Mouse (Mus musculus): ENCODE measurements around the gene Pogz. TPM values are rescaled to one million over a fixed set of nuclear protein-coding genes. Genes with fewer than 3 reads are reported as not detected.
A peak's percentile ranks its signal among the peaks of the same experiment; 100 is the strongest.

Gene Pogz
- polyA plus RNA-seq, 1 experiment from 2014 or later: 21.5 TPM

DNA sequence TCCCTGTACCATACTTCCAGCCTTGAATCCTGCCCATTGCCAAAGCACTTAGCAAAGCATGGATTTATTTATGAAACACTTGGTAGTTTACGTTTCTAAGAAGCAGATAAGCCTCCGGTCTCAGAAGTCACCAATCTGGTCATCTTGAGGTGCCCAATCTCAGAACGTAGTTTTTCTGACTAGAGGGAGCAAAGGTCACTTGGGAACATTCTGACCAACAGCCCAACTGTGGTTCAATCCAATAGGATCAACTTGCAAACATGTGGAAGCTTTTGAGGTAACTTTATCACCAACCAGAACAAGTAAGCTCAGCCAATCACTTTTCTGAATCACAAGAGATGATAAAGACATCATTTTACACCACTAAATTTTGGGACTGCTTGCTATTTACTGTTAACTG, 2.0 kb upstream of the Pogz start:
- Histone ChIP-seq H3K36me3 (replicated peaks; ENCODE audit: control insufficient read depth, insufficient read depth, low read depth, low read length) (no peaks in the 10 kb centered on the region), H3K9me3 (replicated peaks; ENCODE audit: control insufficient read depth, low read length) (no peaks in the 10 kb centered on the region), H3K27me3 (ENCODE audit: control insufficient read depth, insufficient read depth, low read length) (no peaks in the 10 kb centered on the region), H3K4me3 (ENCODE audit: low read depth, low read length) (no peak overlapping the region), H3K27ac (replicated peaks; ENCODE audit: low read depth, low read length) (no peak overlapping the region), H3K4me2 (ENCODE audit: low read depth, low read length) (no peak overlapping the region), H3K4me1 (ENCODE audit: control insufficient read depth, insufficient read depth, low read length) (no peaks in the 10 kb centered on the region), H3K9ac (replicated peaks; ENCODE audit: low read length) (no peak overlapping the region)
- DNase-seq (ENCODE audit: low spot score) (no peak), ATAC-seq (replicated peaks; ENCODE audit: insufficient number of reproducible peaks, low FRiP score, low TSS enrichment, low read depth) (no peak)
- 75% methylated on average over 3 of the region's 3 CpGs for WGBS

DNA sequence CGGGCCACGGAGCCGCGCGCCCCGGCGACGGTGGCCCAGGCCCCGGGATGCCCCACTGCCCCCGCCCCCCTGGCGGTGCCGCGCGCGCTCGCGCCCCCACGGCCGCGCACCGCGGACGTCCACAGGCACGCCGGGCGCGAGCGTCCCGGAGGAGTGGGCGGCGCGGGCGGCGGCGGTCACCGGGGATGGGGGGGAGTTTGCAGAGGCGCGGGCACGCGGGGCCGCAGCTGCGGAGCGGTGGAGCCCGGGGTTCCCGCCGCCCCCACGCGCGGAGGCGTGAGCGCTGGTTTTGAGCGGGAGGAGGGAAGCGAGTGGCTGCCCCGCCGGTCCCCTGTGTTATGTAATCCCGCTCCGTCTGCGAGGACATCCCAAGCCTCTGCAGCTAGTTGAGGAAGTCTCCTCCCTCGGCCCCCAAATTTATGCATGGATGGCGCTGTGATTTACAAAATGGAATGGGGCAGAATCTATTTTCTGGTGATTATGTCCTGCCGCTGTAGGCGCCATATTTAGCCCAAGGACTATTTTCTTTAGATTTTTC, 661 bp downstream of the Pogz start:
- peak overlapping the region; percentile 82 for H3K9ac ChIP-seq (replicated peaks; ENCODE audit: low read length)
- ATAC-seq (replicated peaks; ENCODE audit: insufficient number of reproducible peaks, low FRiP score, low TSS enrichment, low read depth): 0 out of 2 replicates have a peak, but pooled peaks have one; percentile 34
- no peaks in the 10 kb centered on the region for H3K4me1 ChIP-seq (ENCODE audit: control insufficient read depth, insufficient read depth, low read length)
- H3K27me3 ChIP-seq (ENCODE audit: control insufficient read depth, insufficient read depth, low read length): no peaks in the 10 kb centered on the region
- under 1% methylated on average over 25 of the region's 62 CpGs for WGBS
- no peaks in the 10 kb centered on the region for H3K36me3 ChIP-seq (replicated peaks; ENCODE audit: control insufficient read depth, insufficient read depth, low read depth, low read length)
- peak; percentile 81 for DNase-seq (ENCODE audit: low spot score)
- peak overlapping the region; percentile 67 for H3K4me2 ChIP-seq (ENCODE audit: low read depth, low read length)
- H3K9me3 ChIP-seq (replicated peaks; ENCODE audit: control insufficient read depth, low read length): no peaks in the 10 kb centered on the region
- H3K27ac ChIP-seq (replicated peaks; ENCODE audit: low read depth, low read length): peak overlapping the region; percentile 93
- peak overlapping the region; percentile 64 for H3K4me3 ChIP-seq (ENCODE audit: low read depth, low read length)

DNA sequence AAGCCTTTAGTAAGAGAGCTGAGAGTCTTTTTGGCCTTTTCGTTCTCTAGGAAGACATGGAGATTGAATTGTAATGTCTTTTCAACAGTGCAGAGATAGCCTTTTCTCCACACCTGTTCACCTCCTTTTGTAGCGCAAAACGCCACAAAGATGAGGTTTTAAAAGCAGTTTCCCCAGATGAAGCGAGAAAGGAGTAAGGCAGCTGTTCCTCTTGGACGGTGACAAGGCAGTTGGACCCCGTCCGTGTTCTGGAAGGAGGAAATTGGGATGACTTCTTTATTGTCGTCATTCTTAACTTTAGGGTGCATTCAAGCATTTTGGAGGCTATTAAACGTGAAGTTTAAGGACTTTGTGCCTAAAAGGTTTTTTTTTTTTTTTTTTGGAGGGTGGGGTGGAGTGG, 1.3 kb downstream of the Pogz start:
- H3K9ac ChIP-seq (replicated peaks; ENCODE audit: low read length): peak overlapping the region; percentile 82
- peak overlapping the region; percentile 64 for H3K4me3 ChIP-seq (ENCODE audit: low read depth, low read length)
- no peaks in the 10 kb centered on the region for H3K27me3 ChIP-seq (ENCODE audit: control insufficient read depth, insufficient read depth, low read length)
- no peaks in the 10 kb centered on the region for H3K9me3 ChIP-seq (replicated peaks; ENCODE audit: control insufficient read depth, low read length)
- ATAC-seq (replicated peaks; ENCODE audit: insufficient number of reproducible peaks, low FRiP score, low TSS enrichment, low read depth) (no peak), DNase-seq (ENCODE audit: low spot score) (no peak)
- WGBS: 31% methylated on average over 9 of the region's 9 CpGs
- peak overlapping the region; percentile 93 for H3K27ac ChIP-seq (replicated peaks; ENCODE audit: low read depth, low read length)
- no peaks in the 10 kb centered on the region for H3K36me3 ChIP-seq (replicated peaks; ENCODE audit: control insufficient read depth, insufficient read depth, low read depth, low read length)
- peak overlapping the region; percentile 67 for H3K4me2 ChIP-seq (ENCODE audit: low read depth, low read length)
- H3K4me1 ChIP-seq (ENCODE audit: control insufficient read depth, insufficient read depth, low read length): no peaks in the 10 kb centered on the region

DNA sequence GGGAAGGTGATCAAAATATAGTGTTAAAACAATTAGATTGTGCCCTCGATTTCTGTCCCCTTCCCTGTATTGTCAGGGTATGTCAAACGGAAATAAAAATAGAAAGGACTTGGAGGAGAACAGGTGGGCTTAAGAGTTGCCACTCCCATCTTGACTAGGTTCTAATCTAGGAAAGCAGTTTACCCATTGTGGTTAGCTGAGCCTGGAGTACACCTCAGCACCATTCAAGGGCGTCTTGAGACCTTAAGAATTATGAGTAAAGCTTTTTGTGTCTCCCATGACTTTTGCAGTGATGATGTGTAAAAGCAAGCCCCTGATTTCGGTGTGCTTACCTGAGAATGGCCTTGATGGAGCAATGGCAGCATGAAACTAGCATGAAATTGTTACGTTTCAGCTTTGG, 1.7 kb downstream of the Pogz start:
- H3K27ac ChIP-seq (replicated peaks; ENCODE audit: low read depth, low read length): no peak overlapping the region
- WGBS: 79% methylated on average over 5 of the region's 5 CpGs
- ATAC-seq (replicated peaks; ENCODE audit: insufficient number of reproducible peaks, low FRiP score, low TSS enrichment, low read depth) (no peak), DNase-seq (ENCODE audit: low spot score) (no peak)
- peak overlapping the region; percentile 64 for H3K4me3 ChIP-seq (ENCODE audit: low read depth, low read length)
- H3K27me3 ChIP-seq (ENCODE audit: control insufficient read depth, insufficient read depth, low read length): no peaks in the 10 kb centered on the region
- no peaks in the 10 kb centered on the region for H3K4me1 ChIP-seq (ENCODE audit: control insufficient read depth, insufficient read depth, low read length)
- no peak overlapping the region for H3K9ac ChIP-seq (replicated peaks; ENCODE audit: low read length)
- H3K9me3 ChIP-seq (replicated peaks; ENCODE audit: control insufficient read depth, low read length): no peaks in the 10 kb centered on the region
- H3K36me3 ChIP-seq (replicated peaks; ENCODE audit: control insufficient read depth, insufficient read depth, low read depth, low read length): no peaks in the 10 kb centered on the region
- H3K4me2 ChIP-seq (ENCODE audit: low read depth, low read length): no peak overlapping the region; the same call in 1 of the 2 replicates

DNA sequence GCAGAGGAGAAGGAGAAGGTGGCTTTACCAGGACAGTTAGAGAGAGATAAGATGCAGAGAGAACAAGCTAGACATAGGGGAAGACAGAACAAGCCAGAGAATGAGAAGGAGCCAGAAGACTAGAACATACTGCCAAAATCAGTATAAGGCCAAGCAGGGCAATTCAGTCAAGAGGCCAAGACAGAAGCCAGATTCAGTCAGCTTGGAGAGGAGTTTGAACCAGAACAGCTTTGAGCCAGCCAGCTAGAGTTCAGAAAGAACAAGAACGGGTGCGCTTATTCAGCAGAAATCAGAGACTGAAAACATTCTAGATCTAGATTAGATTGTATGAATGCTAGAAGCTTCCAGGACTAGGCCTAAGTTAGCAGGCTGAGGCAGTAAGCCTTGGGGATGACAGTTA, 10.0 kb downstream of the Pogz start:
- ATAC-seq (replicated peaks; ENCODE audit: insufficient number of reproducible peaks, low FRiP score, low TSS enrichment, low read depth): no peak
- Histone ChIP-seq H3K27me3 (ENCODE audit: control insufficient read depth, insufficient read depth, low read length) (no peaks in the 10 kb centered on the region), H3K27ac (replicated peaks; ENCODE audit: low read depth, low read length) (no peak overlapping the region), H3K36me3 (replicated peaks; ENCODE audit: control insufficient read depth, insufficient read depth, low read depth, low read length) (no peaks in the 10 kb centered on the region), H3K9me3 (replicated peaks; ENCODE audit: control insufficient read depth, low read length) (no peaks in the 10 kb centered on the region), H3K4me2 (ENCODE audit: low read depth, low read length) (no peak overlapping the region), H3K4me1 (ENCODE audit: control insufficient read depth, insufficient read depth, low read length) (no peaks in the 10 kb centered on the region), H3K9ac (replicated peaks; ENCODE audit: low read length) (no peak overlapping the region), H3K4me3 (ENCODE audit: low read depth, low read length) (no peak overlapping the region)
- 94% methylated on average over 2 of the region's 2 CpGs for WGBS
- no peak for DNase-seq (ENCODE audit: low spot score)

DNA sequence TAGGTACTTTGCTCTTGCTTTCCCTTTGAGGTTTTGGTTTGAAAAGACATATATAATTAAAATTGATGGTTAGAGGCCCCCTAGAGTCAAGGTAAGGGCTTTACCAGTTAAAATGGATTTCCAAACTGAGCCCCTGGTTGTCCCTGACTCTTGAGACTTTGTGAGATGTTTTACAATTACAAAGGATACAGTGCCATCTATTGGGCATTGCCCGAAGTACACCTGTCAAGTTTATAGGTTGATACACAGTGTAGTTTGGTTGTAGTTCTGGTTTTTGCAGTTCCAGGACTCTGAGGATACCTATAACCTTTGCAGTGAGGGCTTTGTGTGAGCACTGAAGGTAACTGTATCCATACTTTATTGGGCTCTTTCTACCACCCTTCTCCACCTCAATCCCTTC, 12.0 kb downstream of the Pogz start:
- DNase-seq (ENCODE audit: low spot score) (peak; percentile 81), ATAC-seq (replicated peaks; ENCODE audit: insufficient number of reproducible peaks, low FRiP score, low TSS enrichment, low read depth) (no peak)
- no peak overlapping the region for H3K27ac ChIP-seq (replicated peaks; ENCODE audit: low read depth, low read length)
- H3K9ac ChIP-seq (replicated peaks; ENCODE audit: low read length): no peak overlapping the region
- H3K27me3 ChIP-seq (ENCODE audit: control insufficient read depth, insufficient read depth, low read length): no peaks in the 10 kb centered on the region
- no peak overlapping the region for H3K4me3 ChIP-seq (ENCODE audit: low read depth, low read length)
- H3K4me2 ChIP-seq (ENCODE audit: low read depth, low read length): no peak overlapping the region
- no peaks in the 10 kb centered on the region; the same call in 1 of the 2 replicates for H3K36me3 ChIP-seq (replicated peaks; ENCODE audit: control insufficient read depth, insufficient read depth, low read depth, low read length)
- no peaks in the 10 kb centered on the region for H3K4me1 ChIP-seq (ENCODE audit: control insufficient read depth, insufficient read depth, low read length)
- H3K9me3 ChIP-seq (replicated peaks; ENCODE audit: control insufficient read depth, low read length): no peaks in the 10 kb centered on the region
- WGBS: 26% methylated on average over 1 of the region's 1 CpGs

DNA sequence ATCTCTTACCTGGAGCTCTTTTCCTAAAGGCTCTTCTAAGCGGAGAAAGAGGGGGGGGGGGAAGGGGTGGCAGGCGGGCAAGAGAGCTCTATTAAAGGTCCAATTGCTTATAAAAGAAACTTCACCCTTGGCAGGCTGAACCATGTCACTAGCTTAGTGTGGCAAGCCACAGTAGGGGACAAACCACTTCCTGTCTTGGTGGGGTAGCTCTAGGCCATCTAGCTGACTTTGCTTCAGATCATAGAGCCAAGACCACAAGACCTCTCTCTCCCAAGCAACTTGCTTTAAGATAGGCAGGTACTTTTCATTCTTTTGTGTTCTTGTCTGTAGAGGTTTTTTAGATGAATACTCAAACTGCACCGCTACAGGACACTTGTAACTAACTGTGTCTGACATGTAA, 14.4 kb downstream of the Pogz start:
- ATAC-seq (replicated peaks; ENCODE audit: insufficient number of reproducible peaks, low FRiP score, low TSS enrichment, low read depth) (no peak), DNase-seq (ENCODE audit: low spot score) (no peak)
- Histone ChIP-seq H3K9ac (replicated peaks; ENCODE audit: low read length) (no peak overlapping the region), H3K4me3 (ENCODE audit: low read depth, low read length) (no peak overlapping the region), H3K27ac (replicated peaks; ENCODE audit: low read depth, low read length) (no peak overlapping the region), H3K4me1 (ENCODE audit: control insufficient read depth, insufficient read depth, low read length) (no peaks in the 10 kb centered on the region), H3K4me2 (ENCODE audit: low read depth, low read length) (no peak overlapping the region), H3K36me3 (replicated peaks; ENCODE audit: control insufficient read depth, insufficient read depth, low read depth, low read length) (peaks cover 6% of the 10 kb centered on the region), H3K27me3 (ENCODE audit: control insufficient read depth, insufficient read depth, low read length) (no peaks in the 10 kb centered on the region), H3K9me3 (replicated peaks; ENCODE audit: control insufficient read depth, low read length) (no peaks in the 10 kb centered on the region)
- 81% methylated on average over 3 of the region's 3 CpGs for WGBS

DNA sequence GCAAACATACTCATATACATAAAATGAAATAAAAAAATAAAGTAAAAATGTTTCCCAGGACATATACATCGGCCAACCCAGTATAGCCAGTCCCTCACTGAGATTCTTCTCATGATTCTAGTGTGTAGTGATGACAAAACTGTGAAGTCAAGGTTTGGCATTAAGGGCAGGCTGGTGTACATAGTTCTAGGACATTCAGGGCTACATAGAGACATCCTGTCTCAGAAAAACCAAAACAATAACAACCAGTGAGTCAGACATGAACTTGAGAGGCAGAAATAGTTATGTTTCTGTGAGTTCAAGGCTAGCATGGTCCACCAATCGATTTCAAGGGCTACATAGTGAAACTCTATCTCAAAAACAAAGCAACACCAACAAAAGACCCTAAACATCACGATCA, 14.8 kb downstream of the Pogz start:
- no peak overlapping the region for H3K4me3 ChIP-seq (ENCODE audit: low read depth, low read length)
- DNase-seq (ENCODE audit: low spot score): no peak
- H3K27ac ChIP-seq (replicated peaks; ENCODE audit: low read depth, low read length): no peak overlapping the region
- H3K27me3 ChIP-seq (ENCODE audit: control insufficient read depth, insufficient read depth, low read length): no peaks in the 10 kb centered on the region
- no peaks in the 10 kb centered on the region for H3K9me3 ChIP-seq (replicated peaks; ENCODE audit: control insufficient read depth, low read length)
- H3K4me1 ChIP-seq (ENCODE audit: control insufficient read depth, insufficient read depth, low read length): no peaks in the 10 kb centered on the region
- no peak overlapping the region for H3K4me2 ChIP-seq (ENCODE audit: low read depth, low read length)
- 91% methylated on average over 3 of the region's 3 CpGs for WGBS
- H3K9ac ChIP-seq (replicated peaks; ENCODE audit: low read length): no peak overlapping the region
- peaks cover 6% of the 10 kb centered on the region for H3K36me3 ChIP-seq (replicated peaks; ENCODE audit: control insufficient read depth, insufficient read depth, low read depth, low read length)
- no peak for ATAC-seq (replicated peaks; ENCODE audit: insufficient number of reproducible peaks, low FRiP score, low TSS enrichment, low read depth)
